Mouse (Mus musculus) thymus, adult 2 months (tissue): ENCODE data around the gene Cyp1a2.

Experiments used
- CTCF ChIP-seq: fragments of 200-500 bp; IDR thresholded peaks from 2 replicates; pipeline ENCODE4 v1.5.1; 2012; ENCODE audit warnings: mild to moderate bottlenecking, control low read depth, low read length, moderate library complexity, borderline replicate concordance; ENCODE audit not compliant: control insufficient read depth, poor library complexity, insufficient read depth; ENCODE audit errors: extremely low read depth
- POLR2A ChIP-seq: fragments of 200-500 bp; IDR thresholded peaks from 2 replicates; pipeline ENCODE4 v1.6.1; 2012; ENCODE audit warnings: mild to moderate bottlenecking, low read length, control low read depth, moderate library complexity; ENCODE audit not compliant: control insufficient read depth, poor library complexity, insufficient read depth; ENCODE audit errors: extremely low read depth

- TF ChIP-seq POLR2A (peak; percentile 72), CTCF (0 out of 2 replicates have a peak, but pooled peaks have one; percentile 34)
Measured at GRCm38 (mm10) chr9:57708068-57708719, 24.7 kb upstream of the Cyp1a2 start, which contains the start of gene Edc3.
